Mouse (Mus musculus) small intestine, adult 2 months (tissue): ENCODE results near the gene Tlr7.

Experiments
- CTCF ChIP-seq: fragments of 200-500 bp; IDR thresholded peaks from 2 replicates; pipeline ENCODE4 v1.5.1; 2012; ENCODE audit warnings: low read depth, mild to moderate bottlenecking, control low read depth, inconsistent platforms, low read length, moderate library complexity, mixed read lengths; ENCODE audit not compliant: insufficient replicate concordance, insufficient read length; ENCODE audit errors: extremely low read depth
- POLR2A ChIP-seq: fragments of 200-500 bp; IDR thresholded peaks from 2 replicates; pipeline ENCODE4 v1.6.1; 2012; ENCODE audit warnings: low read depth, mild to moderate bottlenecking, control low read depth, inconsistent platforms, low read length, moderate library complexity

GRCm38 (mm10) chrX:167330399-167330798 lies at the start of gene Tlr7:
- TF ChIP-seq CTCF (no peak), POLR2A (no peak)
